Mouse (Mus musculus) embryonic facial prominence, embryonic 10.5 days (tissue): Measurements from ENCODE around the gene Asb7. TPM values are rescaled to one million over a fixed set of nuclear protein-coding genes. Genes with fewer than 3 reads are reported as not detected.

Experiments used
- DNase-seq: peaks from one replicate; pipeline ENCODE4 v3.0.0-alpha.2; 2017; ENCODE audit warnings: low spot score
- H3K27ac ChIP-seq: fragments of 300-500 bp; sonication (generic); replicated peaks from 2 replicates; pipeline ENCODE4 v1.5.1; 2016; ENCODE audit warnings: mild to moderate bottlenecking
- H3K27me3 ChIP-seq: fragments of 300-500 bp; sonication (generic); replicated peaks from 2 replicates; pipeline ENCODE4 v1.6.1; 2016; ENCODE audit warnings: low read depth, mild to moderate bottlenecking; ENCODE audit not compliant: poor library complexity, severe bottlenecking
- H3K36me3 ChIP-seq: fragments of 300-500 bp; sonication (generic); replicated peaks from 2 replicates; pipeline ENCODE4 v1.6.1; 2016; ENCODE audit warnings: mild to moderate bottlenecking, moderate library complexity
- H3K4me1 ChIP-seq: fragments of 300-500 bp; sonication (generic); 2 replicates; pipeline ENCODE4 v1.6.1; 2016
- H3K4me3 ChIP-seq: fragments of 300-500 bp; sonication (generic); 2 replicates; pipeline ENCODE4 v1.5.1; 2016; ENCODE audit warnings: mild to moderate bottlenecking, moderate library complexity
- H3K9me3 ChIP-seq: fragments of 300-500 bp; sonication (generic); 2 replicates; pipeline ENCODE4 v1.6.1; 2016; ENCODE audit warnings: mild to moderate bottlenecking
- WGBS: fragments of 180-500 bp; shearing (Covaris S2); methylation state at CpG from one replicate; pipeline ENCODE4 v1.1.7; 2016; 5-methylcytosine and 5-hydroxymethylcytosine counted together
- polyA plus RNA-seq: library from polyadenylated mRNA; unstranded; fragments of >200 nt; fragmentation: Nextera tagmentation; extraction: Ambion mirVana; gene quantifications from 2 replicates; pipeline ENCODE4 v1.2.1, GENCODE M21; 2016

Asb7 gene
- polyA plus RNA-seq: 18.2 and 20.1 TPM in 2 replicates

- Histone ChIP-seq H3K27me3 (no peaks in the 10 kb centered on the region), H3K36me3 (peaks cover 22% of the 10 kb centered on the region; the same call in 1 of the 2 replicates), H3K4me1 (peaks cover 13% of the 10 kb centered on the region), H3K9me3 (no peaks in the 10 kb centered on the region), H3K4me3 (peak within 1 kb of the TSS; percentile 89), H3K27ac (peak within 1 kb of the TSS; percentile 95)
- DNase-seq: no peak
- WGBS: 0% methylated on average over 18 of the region's 18 CpGs
Measured at GRCm38 (mm10) chr7:66689294-66689619, at the start of gene Asb7. TSS of gene Asb7 (minus strand) at chr7:66689596.

DNA sequence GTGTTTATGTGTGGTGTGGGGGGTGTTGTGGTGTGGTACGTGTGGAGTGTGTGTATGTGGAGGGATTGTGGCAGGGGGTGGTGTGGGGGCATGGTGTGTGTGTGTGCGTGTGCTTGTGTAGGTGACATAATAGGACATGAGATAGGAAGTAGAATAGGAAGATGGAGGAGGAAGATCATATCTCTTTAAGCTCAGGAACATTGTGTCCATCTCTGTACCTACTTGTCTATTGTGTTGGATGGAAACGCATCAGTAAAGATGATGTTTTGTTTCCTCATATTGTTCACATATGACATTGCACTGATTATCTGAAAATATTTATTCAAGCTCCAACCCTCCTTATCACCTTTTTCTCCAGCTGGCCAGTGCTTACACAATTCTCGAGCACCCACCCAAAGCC is 48.0 kb upstream of the Asb7 start:
- no peak for DNase-seq
- Histone ChIP-seq H3K4me1 (no peaks in the 10 kb centered on the region), H3K4me3 (no peak overlapping the region), H3K9me3 (no peaks in the 10 kb centered on the region), H3K27ac (no peak overlapping the region), H3K27me3 (no peaks in the 10 kb centered on the region), H3K36me3 (no peaks in the 10 kb centered on the region)
- 88% methylated on average over 4 of the region's 4 CpGs for WGBS

- WGBS: 86% methylated on average over 6 of the region's 6 CpGs
- H3K4me1 ChIP-seq: no peaks in the 10 kb centered on the region
- no peaks in the 10 kb centered on the region for H3K9me3 ChIP-seq
- H3K36me3 ChIP-seq: no peaks in the 10 kb centered on the region
- no peak overlapping the region for H3K27ac ChIP-seq
- no peak for DNase-seq
- no peaks in the 10 kb centered on the region for H3K27me3 ChIP-seq
- no peak overlapping the region for H3K4me3 ChIP-seq
Measured at GRCm38 (mm10) chr7:66734993-66735392, 45.6 kb upstream of the Asb7 start.

- H3K27me3 ChIP-seq: no peaks in the 10 kb centered on the region
- H3K4me3 ChIP-seq: no peak overlapping the region
- WGBS: 97% methylated on average over 4 of the region's 4 CpGs
- H3K9me3 ChIP-seq: no peaks in the 10 kb centered on the region
- H3K27ac ChIP-seq: no peak overlapping the region
- H3K36me3 ChIP-seq: no peaks in the 10 kb centered on the region
- H3K4me1 ChIP-seq: no peaks in the 10 kb centered on the region
- no peak for DNase-seq
Measured at GRCm38 (mm10) chr7:66734466-66734865, 45.1 kb upstream of the Asb7 start.

DNA sequence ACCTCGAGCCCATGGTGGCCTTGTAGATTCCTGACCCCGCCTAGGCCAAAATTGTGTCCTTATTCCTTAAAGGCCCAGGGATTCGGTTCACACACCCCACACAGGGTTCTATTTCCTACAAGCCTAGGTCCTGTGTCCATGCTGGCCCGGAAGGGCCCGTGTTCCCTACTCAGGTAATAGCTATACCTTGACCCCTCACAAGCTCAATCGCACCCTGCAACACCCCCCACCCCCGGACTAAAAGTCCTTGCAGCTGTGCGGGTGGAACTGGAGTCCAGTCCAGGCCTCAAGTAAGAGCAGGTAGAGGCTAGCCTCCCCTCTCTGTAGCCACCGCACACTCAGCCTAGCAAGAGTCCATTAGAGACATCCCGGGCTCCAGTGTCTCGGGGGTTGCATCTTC is 44.5 kb upstream of the Asb7 start:
- no peaks in the 10 kb centered on the region for H3K27me3 ChIP-seq
- H3K4me1 ChIP-seq: no peaks in the 10 kb centered on the region
- 95% methylated on average over 11 of the region's 11 CpGs for WGBS
- H3K36me3 ChIP-seq: no peaks in the 10 kb centered on the region
- no peaks in the 10 kb centered on the region for H3K9me3 ChIP-seq
- no peak for DNase-seq
- H3K4me3 ChIP-seq: no peak overlapping the region
- no peak overlapping the region for H3K27ac ChIP-seq

- no peaks in the 10 kb centered on the region for H3K9me3 ChIP-seq
- no peaks in the 10 kb centered on the region for H3K27me3 ChIP-seq
- no peak overlapping the region for H3K4me3 ChIP-seq
- DNase-seq: no peak
- no peaks in the 10 kb centered on the region for H3K36me3 ChIP-seq
- H3K4me1 ChIP-seq: no peaks in the 10 kb centered on the region
- WGBS: 93% methylated on average over 17 of the region's 17 CpGs
- no peak overlapping the region for H3K27ac ChIP-seq
Measured at GRCm38 (mm10) chr7:66733431-66733830, 44.0 kb upstream of the Asb7 start.

- Histone ChIP-seq H3K4me1 (no peaks in the 10 kb centered on the region), H3K36me3 (no peaks in the 10 kb centered on the region), H3K27ac (no peak overlapping the region), H3K9me3 (no peaks in the 10 kb centered on the region), H3K27me3 (no peaks in the 10 kb centered on the region), H3K4me3 (no peak overlapping the region)
- WGBS: 84% methylated on average over 2 of the region's 2 CpGs
- no peak for DNase-seq
Measured at GRCm38 (mm10) chr7:66729232-66729631, 39.8 kb upstream of the Asb7 start.

GRCm38 (mm10) chr7:66728072-66728471 is 38.7 kb upstream of the Asb7 start:
- H3K4me3 ChIP-seq: no peak overlapping the region
- H3K27me3 ChIP-seq: no peaks in the 10 kb centered on the region
- no peak overlapping the region for H3K27ac ChIP-seq
- WGBS: 93% methylated on average over 6 of the region's 6 CpGs
- peaks cover 3% of the 10 kb centered on the region; the same call in 1 of the 2 replicates for H3K36me3 ChIP-seq
- H3K4me1 ChIP-seq: no peaks in the 10 kb centered on the region
- H3K9me3 ChIP-seq: no peaks in the 10 kb centered on the region
- DNase-seq: no peak

DNA sequence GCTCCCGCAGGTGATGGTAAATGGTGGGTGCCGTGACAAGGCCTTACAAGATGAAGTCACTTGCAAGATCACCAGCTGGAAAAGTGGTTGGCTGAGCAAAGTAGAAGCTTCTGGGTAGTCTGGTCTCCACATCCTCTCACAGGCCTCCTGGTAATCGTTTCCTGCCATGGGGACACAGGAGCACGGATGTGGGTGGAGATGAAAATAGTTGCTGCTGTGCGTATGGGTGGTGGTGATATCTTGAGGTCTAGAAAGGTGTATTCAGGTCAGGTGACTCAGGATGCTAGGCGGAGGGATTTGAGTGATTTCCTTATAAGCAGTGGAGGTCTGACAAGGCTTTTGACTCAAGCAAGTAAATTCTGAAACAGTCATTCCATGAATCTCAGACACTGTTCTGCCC is 35.6 kb upstream of the Asb7 start:
- H3K9me3 ChIP-seq: no peaks in the 10 kb centered on the region
- H3K4me1 ChIP-seq: no peaks in the 10 kb centered on the region
- DNase-seq: no peak
- no peak overlapping the region for H3K4me3 ChIP-seq
- H3K27me3 ChIP-seq: no peaks in the 10 kb centered on the region
- 89% methylated on average over 6 of the region's 6 CpGs for WGBS
- peaks cover 13% of the 10 kb centered on the region; the same call in 1 of the 2 replicates for H3K36me3 ChIP-seq
- H3K27ac ChIP-seq: no peak overlapping the region

GRCm38 (mm10) chr7:66724514-66724913 is 35.1 kb upstream of the Asb7 start:
- WGBS: 83% methylated on average over 4 of the region's 4 CpGs
- no peaks in the 10 kb centered on the region for H3K27me3 ChIP-seq
- H3K27ac ChIP-seq: no peak overlapping the region
- H3K4me1 ChIP-seq: no peaks in the 10 kb centered on the region
- DNase-seq: no peak
- no peak overlapping the region for H3K4me3 ChIP-seq
- H3K36me3 ChIP-seq: peaks cover 13% of the 10 kb centered on the region; the same call in 1 of the 2 replicates
- H3K9me3 ChIP-seq: no peaks in the 10 kb centered on the region

DNA sequence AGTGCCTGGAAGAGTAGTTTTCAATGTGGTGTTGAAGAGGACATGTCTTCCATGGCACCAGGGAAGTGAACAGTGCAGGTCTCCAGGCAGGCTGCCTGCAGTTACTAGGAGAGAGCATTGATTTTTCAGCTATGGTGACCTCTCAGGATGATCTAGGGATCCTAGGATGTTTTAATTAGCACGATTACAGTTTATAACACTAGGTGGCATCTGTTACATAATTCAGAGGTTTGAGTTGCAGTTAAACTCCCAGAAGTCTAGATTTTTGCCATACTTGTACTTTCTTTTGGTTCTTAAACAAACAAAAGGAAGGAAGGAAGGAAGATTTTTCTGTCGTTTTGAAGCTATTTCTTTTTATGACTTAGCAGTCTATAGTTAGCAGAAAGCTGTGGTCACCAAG is 21.8 kb upstream of the Asb7 start:
- no peaks in the 10 kb centered on the region for H3K27me3 ChIP-seq
- DNase-seq: no peak

DNA sequence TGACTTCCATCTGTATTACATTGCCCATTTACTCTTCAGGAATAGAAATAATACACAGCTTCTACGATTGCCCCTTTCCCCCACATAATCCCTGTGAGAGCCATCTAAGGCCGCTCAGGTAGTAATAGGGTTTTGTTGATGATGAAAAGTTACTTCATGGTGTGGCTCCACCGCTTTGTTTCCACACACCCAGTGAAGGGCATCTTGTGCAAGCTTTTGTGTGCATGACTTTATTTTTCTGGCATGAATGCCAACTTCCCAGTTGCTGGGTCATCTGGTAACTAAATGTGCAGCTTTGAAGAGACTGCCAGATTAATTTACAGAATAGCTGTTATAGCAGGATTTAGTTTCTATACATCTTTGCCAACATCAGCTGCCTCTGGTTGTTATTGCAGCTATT is 15.2 kb upstream of the Asb7 start:
- peaks cover 74% of the 10 kb centered on the region for H3K36me3 ChIP-seq
- no peak overlapping the region for H3K27ac ChIP-seq
- H3K9me3 ChIP-seq: peaks cover 2% of the 10 kb centered on the region; the same call in 1 of the 2 replicates
- no peaks in the 10 kb centered on the region for H3K4me1 ChIP-seq
- H3K4me3 ChIP-seq: no peak overlapping the region
- no peaks in the 10 kb centered on the region for H3K27me3 ChIP-seq
- WGBS: 94% methylated on average over 3 of the region's 3 CpGs
- DNase-seq: no peak

More for the DNA sequence above, 21.8 kb upstream of the Asb7 start:
- 66% methylated on average over 2 of the region's 2 CpGs for WGBS
- H3K36me3 ChIP-seq: peaks cover 72% of the 10 kb centered on the region
- H3K27ac ChIP-seq: no peak overlapping the region
- H3K4me1 ChIP-seq: no peaks in the 10 kb centered on the region
- H3K9me3 ChIP-seq: no peaks in the 10 kb centered on the region
- no peak overlapping the region for H3K4me3 ChIP-seq

GRCm38 (mm10) chr7:66702721-66703120 is 13.3 kb upstream of the Asb7 start:
- Histone ChIP-seq H3K9me3 (peaks cover 2% of the 10 kb centered on the region; the same call in 1 of the 2 replicates), H3K27ac (no peak overlapping the region), H3K27me3 (no peaks in the 10 kb centered on the region), H3K36me3 (peaks cover 75% of the 10 kb centered on the region), H3K4me3 (no peak overlapping the region), H3K4me1 (no peaks in the 10 kb centered on the region)
- WGBS: 92% methylated on average over 7 of the region's 7 CpGs
- DNase-seq: no peak

DNA sequence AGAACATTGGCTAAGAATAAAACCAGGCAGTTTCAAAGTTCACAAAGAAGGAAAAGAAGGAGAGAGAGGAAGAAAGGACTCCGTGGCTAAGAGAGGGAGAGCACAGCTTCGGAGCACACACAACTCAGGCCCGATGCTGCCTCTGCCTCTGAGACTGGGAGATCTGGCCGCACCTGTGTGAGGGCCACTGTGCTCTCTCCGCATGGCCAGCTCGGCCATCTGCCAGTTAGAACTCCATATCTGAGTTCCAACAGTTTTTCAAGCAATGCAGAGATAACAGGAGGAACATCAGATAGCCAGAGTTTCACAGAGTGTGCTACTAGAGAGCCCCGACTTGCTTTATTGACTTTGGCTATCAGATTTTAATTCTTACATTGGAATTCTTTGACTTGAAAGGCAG is 5.1 kb upstream of the Asb7 start:
- Histone ChIP-seq H3K4me1 (peaks cover 3% of the 10 kb centered on the region), H3K4me3 (no peak overlapping the region), H3K36me3 (peaks cover 26% of the 10 kb centered on the region), H3K27ac (no peak overlapping the region), H3K9me3 (no peaks in the 10 kb centered on the region), H3K27me3 (no peaks in the 10 kb centered on the region)
- WGBS: 80% methylated on average over 7 of the region's 7 CpGs
- no peak for DNase-seq
